Mouse (Mus musculus) left cerebral cortex, postnatal 4 days (tissue): ENCODE data around the gene Rhoq. TPM values are rescaled to one million over a fixed set of nuclear protein-coding genes. Genes with fewer than 3 reads are reported as not detected.

Experiments
- total RNA-seq, 2 experiments: library from RNA; stranded (reverse); gene quantifications; 2 replicates each; pipeline ENCODE4 v1.2.3; 2021

Rhoq gene
- total RNA-seq, 2 experiments from 2014 or later, result 26.3 to 30.1 TPM

Other genes with a start within 250 kb of the Rhoq start
- gene Epas1, start 209.4 kb upstream of the Rhoq start, total RNA-seq, result 10 to 100 TPM; 44.1 to 45.6 TPM
- not detected for gene Tmem247, start 45.7 kb upstream of the Rhoq start, total RNA-seq
- gene Atp6v1e2, start 15.2 kb upstream of the Rhoq start, total RNA-seq, result not detected
- gene Pigf, start 62.3 kb downstream of the Rhoq start, total RNA-seq, result 10 to 100 TPM; 17.3 to 18.0 TPM
- 10 to 100 TPM; 65.7 to 68.1 TPM for gene Cript, start 62.5 kb downstream of the Rhoq start, total RNA-seq
- 10 to 100 TPM; 47.1 to 48.2 TPM for gene Socs5, start 144.6 kb downstream of the Rhoq start, total RNA-seq